Mouse (Mus musculus) heart, postnatal 0 days (tissue): ENCODE measurements around the gene Hist1h2bb.

Experiments
- CTCF ChIP-seq: IDR thresholded peaks from 2 replicates; pipeline ENCODE4 v1.5.1; 2016; ENCODE audit warnings: antibody characterized with exemption, control low read depth, low read depth
- EP300 ChIP-seq: IDR thresholded peaks from 2 replicates; pipeline ENCODE4 v1.6.1; 2016; ENCODE audit warnings: antibody characterized with exemption, low read depth

GRCm38 (mm10) chr13:23747081-23747891 lies 752 bp downstream of the Hist1h2bb start:
- TF ChIP-seq CTCF (no peak), EP300 (no peak)
